Mouse (Mus musculus) thymus, adult 2 months (tissue): ENCODE data around the gene Eif5. TPM values are rescaled to one million over a fixed set of nuclear protein-coding genes. Genes with fewer than 3 reads are reported as not detected.
A peak's percentile ranks its signal among the peaks of the same experiment; 100 is the strongest.

Source experiments
- DNase-seq: peaks from one replicate; pipeline ENCODE4 v3.0.0; 2021
- H3K27ac ChIP-seq: fragments of 200-500 bp; 2 replicates; pipeline ENCODE4 v1.5.1; 2012; ENCODE audit warnings: low read length, control low read depth; ENCODE audit not compliant: control insufficient read depth, insufficient read depth
- H3K27me3 ChIP-seq: fragments of 200-500 bp; 2 replicates; pipeline ENCODE4 v1.6.1; 2012; ENCODE audit warnings: mild to moderate bottlenecking, low read length, moderate library complexity, mixed read lengths; ENCODE audit not compliant: control insufficient read depth, insufficient read depth
- H3K36me3 ChIP-seq: fragments of 200-500 bp; 2 replicates; pipeline ENCODE4 v1.6.1; 2012; ENCODE audit warnings: mild to moderate bottlenecking, low read length, moderate library complexity; ENCODE audit not compliant: control insufficient read depth, insufficient read depth
- H3K4me1 ChIP-seq: fragments of 200-500 bp; replicated peaks from 2 replicates; pipeline ENCODE4 v1.6.1; 2012; ENCODE audit warnings: low read length; ENCODE audit not compliant: control insufficient read depth, insufficient read depth
- H3K4me3 ChIP-seq: fragments of 200-500 bp; 2 replicates; pipeline ENCODE4 v1.5.1; 2012; ENCODE audit warnings: mild to moderate bottlenecking, low read length, control low read depth, moderate library complexity; ENCODE audit not compliant: control insufficient read depth, insufficient read depth
- CTCF ChIP-seq: fragments of 200-500 bp; IDR thresholded peaks from 2 replicates; pipeline ENCODE4 v1.5.1; 2012; ENCODE audit warnings: mild to moderate bottlenecking, control low read depth, low read length, moderate library complexity, borderline replicate concordance; ENCODE audit not compliant: control insufficient read depth, poor library complexity, insufficient read depth; ENCODE audit errors: extremely low read depth
- POLR2A ChIP-seq: fragments of 200-500 bp; IDR thresholded peaks from 2 replicates; pipeline ENCODE4 v1.6.1; 2012; ENCODE audit warnings: mild to moderate bottlenecking, low read length, control low read depth, moderate library complexity; ENCODE audit not compliant: control insufficient read depth, poor library complexity, insufficient read depth; ENCODE audit errors: extremely low read depth
- WGBS: fragments of 180-500 bp; shearing (Covaris S2); methylation state at CpG from one replicate; pipeline ENCODE4 v1.1.7; 2018; 5-methylcytosine and 5-hydroxymethylcytosine counted together
- polyA plus RNA-seq: library from polyadenylated mRNA; depleted of rRNA; stranded (reverse); fragments of >200 nt; gene quantifications from 2 replicates; pipeline ENCODE4 v1.2.3, GENCODE M21; 2012; rRNA removed

Eif5 gene
- polyA plus RNA-seq, result 88.0 and 124 TPM in 2 replicates

DNA sequence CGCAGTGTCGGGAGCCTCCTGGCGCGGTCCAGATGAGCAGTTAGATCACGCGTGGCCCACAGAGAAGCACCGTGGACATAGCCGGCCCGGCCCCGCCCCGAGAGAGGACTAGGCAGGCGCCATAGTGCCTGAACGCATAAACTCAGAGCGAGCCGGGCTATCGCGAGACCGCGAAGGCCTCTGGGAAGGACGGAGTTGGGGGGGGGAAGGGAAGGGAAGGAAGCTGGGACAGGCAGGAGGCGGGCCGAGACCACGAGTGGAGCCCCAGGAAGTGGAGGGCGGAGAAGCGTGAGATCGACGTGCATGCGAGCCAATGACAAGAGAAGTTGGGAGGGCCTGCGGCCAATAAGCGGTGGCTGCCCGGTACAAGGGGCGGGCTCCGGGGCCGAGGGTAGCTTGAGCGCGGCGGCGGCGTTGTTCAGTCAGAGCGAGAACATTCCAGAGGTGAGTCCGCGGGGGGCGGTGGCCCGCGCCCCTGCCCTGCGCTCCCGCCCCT, at the start of gene Eif5:
Gene Eif5 (plus strand): TSS at position 221 of the 496 bp plus-strand sequence.
- Histone ChIP-seq H3K4me3 (peak within 1 kb of the TSS; percentile 79), H3K27me3 (no peaks in the 10 kb centered on the region), H3K36me3 (peaks cover 36% of the 10 kb centered on the region), H3K4me1 (peaks cover 6% of the 10 kb centered on the region), H3K27ac (peak within 1 kb of the TSS; percentile 14)
- under 1% methylated on average over 45 of the region's 47 CpGs for WGBS
- TF ChIP-seq POLR2A (peak; percentile 94), CTCF (no peak)
- DNase-seq, result peak; percentile 99

DNA sequence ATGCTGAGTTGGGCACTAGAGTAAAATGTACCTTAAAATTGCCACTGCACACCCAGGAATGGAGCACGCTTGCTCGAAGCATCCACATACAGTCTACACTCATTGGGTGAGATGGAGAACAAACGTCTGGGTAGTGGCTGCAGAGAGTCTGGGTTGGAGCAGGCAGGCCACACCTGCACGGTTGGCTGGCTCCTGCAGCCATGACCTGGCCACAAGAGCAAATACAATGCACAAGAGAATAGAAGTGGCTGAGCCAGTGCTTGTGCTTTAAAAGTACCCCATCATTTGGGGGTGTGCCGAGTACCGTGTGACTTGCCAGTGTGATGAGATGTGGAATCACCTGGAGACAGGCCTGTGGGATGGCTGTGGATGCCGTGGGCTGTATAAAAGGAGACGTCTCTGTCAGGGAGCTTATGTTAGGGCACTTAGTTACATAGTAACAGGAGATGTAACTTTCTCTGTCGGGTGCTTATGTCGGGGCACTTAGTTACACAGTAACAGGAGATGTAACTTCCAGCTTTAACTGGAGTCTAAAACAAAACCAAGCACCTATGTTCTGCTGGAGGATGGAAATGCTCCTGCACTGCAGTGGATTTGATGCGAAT, 48.5 kb upstream of the Eif5 start:
- no peak for DNase-seq
- Histone ChIP-seq H3K4me3 (no peak overlapping the region), H3K27me3 (peaks cover 21% of the 10 kb centered on the region; the same call in 1 of the 2 replicates), H3K4me1 (no peaks in the 10 kb centered on the region), H3K27ac (no peak overlapping the region), H3K36me3 (no peaks in the 10 kb centered on the region)
- WGBS, result 89% methylated on average over 11 of the region's 11 CpGs
- TF ChIP-seq CTCF (no peak), POLR2A (no peak)

DNA sequence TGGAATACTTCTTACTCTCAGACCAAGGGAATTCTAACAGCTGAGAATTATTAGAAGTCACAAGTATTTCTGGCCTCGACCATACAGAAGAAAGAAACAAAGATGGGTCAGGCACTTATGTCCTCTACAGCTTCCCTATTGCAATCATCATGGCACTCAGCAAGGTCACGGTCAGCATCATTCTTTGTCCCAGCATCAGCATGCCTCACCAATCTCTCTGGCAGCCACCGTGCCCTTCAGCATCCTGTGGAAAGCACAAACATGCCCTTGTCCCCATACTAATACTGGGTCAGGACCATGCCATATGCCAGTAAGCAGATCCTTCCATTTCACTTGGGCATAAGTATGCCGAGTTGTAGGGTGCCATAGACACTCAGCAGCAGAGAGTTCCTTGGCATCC, 42.9 kb upstream of the Eif5 start:
- H3K4me1 ChIP-seq, result no peaks in the 10 kb centered on the region
- no peaks in the 10 kb centered on the region for H3K36me3 ChIP-seq
- WGBS, result 81% methylated on average over 4 of the region's 4 CpGs
- H3K27me3 ChIP-seq, result no peaks in the 10 kb centered on the region
- H3K27ac ChIP-seq, result no peak overlapping the region
- DNase-seq, result no peak
- H3K4me3 ChIP-seq, result no peak overlapping the region
- no peak for TF ChIP-seq CTCF
- no peak for TF ChIP-seq POLR2A

DNA sequence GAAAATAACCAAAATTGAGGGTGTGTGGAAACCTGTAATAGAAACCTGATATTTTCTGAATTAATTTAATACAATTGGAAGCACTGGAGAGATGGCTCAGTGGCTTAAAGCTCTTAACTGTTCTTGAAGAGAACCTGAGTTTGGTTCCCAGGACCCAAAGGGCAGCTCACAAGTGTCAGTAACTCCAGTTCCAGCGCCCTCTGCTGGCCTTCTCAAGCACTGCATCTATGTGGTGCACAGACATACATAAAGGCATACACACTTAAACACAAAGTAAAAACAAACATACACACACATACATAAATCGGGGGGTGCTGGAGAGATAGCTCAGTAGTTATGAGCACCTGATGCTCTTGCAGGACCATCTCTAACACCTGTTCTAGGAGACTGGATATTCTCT, 40.7 kb upstream of the Eif5 start:
- no peaks in the 10 kb centered on the region for H3K27me3 ChIP-seq
- no peak for DNase-seq
- no peaks in the 10 kb centered on the region for H3K4me1 ChIP-seq
- H3K27ac ChIP-seq, result no peak overlapping the region
- WGBS, result 53% methylated on average over 2 of the region's 2 CpGs
- H3K4me3 ChIP-seq, result no peak overlapping the region
- no peaks in the 10 kb centered on the region for H3K36me3 ChIP-seq
- TF ChIP-seq CTCF (no peak), POLR2A (no peak)

DNA sequence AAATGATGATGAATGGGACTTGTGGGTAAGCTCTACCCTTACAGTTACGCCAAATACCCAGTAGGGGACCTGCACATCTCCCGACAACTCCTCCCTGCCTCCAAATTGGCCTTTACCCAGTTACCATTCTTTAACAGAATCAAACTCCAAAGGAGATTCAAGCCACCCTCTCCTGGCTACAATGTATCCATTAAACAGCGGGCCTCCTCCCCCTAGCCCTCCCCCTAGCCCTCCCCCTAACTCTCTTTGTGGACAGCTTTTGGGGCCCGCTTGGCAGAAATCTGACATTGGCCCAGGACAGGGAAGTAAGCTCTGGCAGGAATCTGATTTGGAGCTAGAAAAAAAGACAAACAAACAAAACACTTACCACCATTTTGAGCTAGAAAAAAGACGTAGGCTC, 38.2 kb upstream of the Eif5 start:
- H3K27me3 ChIP-seq, result no peaks in the 10 kb centered on the region; the same call in 1 of the 2 replicates
- 0 out of 2 replicates have a peak, but pooled peaks cover 3% of the 10 kb centered on the region for H3K4me1 ChIP-seq
- no peaks in the 10 kb centered on the region for H3K36me3 ChIP-seq
- no peak for TF ChIP-seq CTCF
- TF ChIP-seq POLR2A, result no peak
- H3K27ac ChIP-seq, result no peak overlapping the region
- WGBS, result 78% methylated on average over 5 of the region's 5 CpGs
- H3K4me3 ChIP-seq, result no peak overlapping the region
- DNase-seq, result no peak

DNA sequence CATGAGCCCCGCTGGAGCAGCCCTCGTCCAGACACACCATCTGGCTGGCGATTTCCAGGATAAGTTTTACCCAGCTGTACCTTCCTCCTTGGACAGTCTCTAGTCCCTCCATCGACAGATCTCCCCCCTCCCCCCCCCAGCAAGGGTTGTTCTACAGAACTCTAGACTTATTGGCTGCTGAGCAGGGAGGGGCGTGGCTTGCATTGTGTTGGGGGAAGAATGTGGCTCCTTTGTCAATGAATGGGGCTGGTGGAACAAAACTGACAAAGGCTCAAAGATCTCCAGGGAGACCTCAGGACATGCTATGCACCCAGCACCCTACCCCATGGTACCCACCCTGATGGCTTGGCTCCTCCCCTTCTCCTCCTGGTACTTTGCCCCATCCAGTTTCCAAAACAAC, 37.1 kb upstream of the Eif5 start:
- WGBS, result 69% methylated on average over 5 of the region's 5 CpGs

DNA sequence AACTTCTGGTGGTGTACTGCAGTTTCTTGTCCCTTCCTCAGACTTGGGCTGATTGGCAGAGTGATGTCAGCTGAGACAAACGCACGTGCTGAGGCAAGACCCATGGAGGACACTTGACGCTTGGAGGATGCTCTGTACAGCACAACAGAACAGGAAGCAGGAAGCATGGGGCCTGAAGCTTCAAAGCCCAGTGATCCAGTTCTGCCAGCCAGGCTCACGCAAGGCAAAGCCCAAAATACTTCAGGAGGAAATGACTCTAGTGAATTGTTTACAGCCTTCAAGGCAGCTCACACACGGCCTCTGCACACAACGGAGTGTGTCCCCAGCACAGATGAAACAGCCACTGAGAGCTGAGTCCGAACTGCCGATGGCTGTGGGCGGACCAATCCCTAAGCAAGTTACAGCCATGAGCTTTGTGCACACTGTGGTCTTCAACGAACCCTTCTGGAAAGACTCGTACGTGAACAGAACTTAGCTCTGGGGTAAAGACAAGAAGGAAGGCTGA, 34.7 kb upstream of the Eif5 start:
- Histone ChIP-seq H3K36me3 (no peaks in the 10 kb centered on the region), H3K27ac (no peak overlapping the region), H3K27me3 (no peaks in the 10 kb centered on the region; the same call in 1 of the 2 replicates), H3K4me3 (no peak overlapping the region), H3K4me1 (0 out of 2 replicates have a peak, but pooled peaks cover 3% of the 10 kb centered on the region)
- DNase-seq, result no peak
- TF ChIP-seq POLR2A (no peak), CTCF (no peak)
- WGBS, result 48% methylated on average over 12 of the region's 12 CpGs

More for the DNA sequence above, 37.1 kb upstream of the Eif5 start:
- Histone ChIP-seq H3K36me3 (no peaks in the 10 kb centered on the region), H3K27ac (no peak overlapping the region), H3K4me3 (no peak overlapping the region), H3K27me3 (no peaks in the 10 kb centered on the region; the same call in 1 of the 2 replicates), H3K4me1 (0 out of 2 replicates have a peak, but pooled peaks cover 3% of the 10 kb centered on the region)
- TF ChIP-seq POLR2A (no peak), CTCF (no peak)
- no peak for DNase-seq
